Mouse (Mus musculus) ES-Bruce4 (cell line): Measurements from ENCODE around the gene Lrrc45.

ENCODE experiments used
- CTCF ChIP-seq: IDR thresholded peaks from one replicate; pipeline ENCODE4 v1.8.1; 2011; ENCODE audit warnings: low read depth, low read length
- EP300 ChIP-seq: IDR thresholded peaks from 2 replicates; pipeline ENCODE4 v1.6.1; 2011; ENCODE audit warnings: low read depth, low read length; ENCODE audit not compliant: insufficient read depth
- POLR2A ChIP-seq: IDR thresholded peaks from one replicate; pipeline ENCODE4 v1.8.1; 2011; ENCODE audit warnings: low read length; ENCODE audit not compliant: insufficient read depth

GRCm38 (mm10) chr11:120684660-120685059 lies 29.1 kb upstream of the Lrrc45 start:
- TF ChIP-seq CTCF (no peak), EP300 (no peak), POLR2A (no peak)
